Mouse (Mus musculus) B cell, adult 2 months (primary cell): ENCODE results near the gene Ube2s.
"Not testable (repeated sequence)": the region's sequence is repeated elsewhere in the genome, so short reads cannot be mapped to it uniquely, and the experiment has no call there.

Experiments
- DNase-seq, 2 experiments: peaks; one replicate each; pipeline ENCODE4 v3.0.0; 2022

The Ube2s gene

DNA sequence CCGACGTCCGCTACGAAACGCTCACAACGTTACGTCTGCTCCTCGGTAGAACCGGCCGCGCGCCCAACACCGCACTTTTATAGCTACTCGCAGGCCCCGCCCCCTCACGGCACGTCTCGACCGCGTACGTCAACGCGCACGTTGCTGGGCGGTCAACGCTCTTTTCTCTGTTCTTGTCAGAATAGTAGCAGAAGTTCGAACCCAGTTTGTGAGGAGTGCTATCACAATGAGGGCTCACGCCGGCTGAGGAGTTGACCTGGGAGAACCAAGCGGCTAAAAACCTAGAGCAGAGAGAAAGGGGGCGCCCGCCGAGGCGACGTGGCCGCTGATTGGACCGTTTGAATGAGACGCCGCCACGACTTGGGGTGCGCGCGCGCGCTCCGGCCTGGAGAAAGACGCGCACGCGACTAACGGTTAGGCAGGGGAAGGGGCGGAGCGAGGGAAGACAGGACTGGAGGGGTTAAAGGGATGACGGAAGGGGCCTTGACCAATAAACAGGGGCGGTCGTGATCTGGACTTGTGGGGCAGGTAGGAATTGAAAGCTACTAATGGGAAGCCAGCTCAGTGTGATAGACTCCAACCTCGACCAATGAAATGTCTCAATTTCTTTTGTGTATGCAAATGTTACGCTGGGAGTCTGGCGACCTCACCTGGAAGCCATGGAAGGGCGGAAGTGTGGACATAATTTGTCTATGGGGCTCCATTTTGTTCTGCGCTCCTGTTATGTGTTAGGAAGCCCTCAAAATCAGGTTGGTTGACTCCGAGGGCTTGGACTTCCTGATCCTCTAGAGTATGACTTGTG, at the start of gene Ube2s:
TSS of gene Ube2s (minus strand) at position 288 of the 802 bp plus-strand sequence.
- DNase-seq: peak; percentile 98

DNA sequence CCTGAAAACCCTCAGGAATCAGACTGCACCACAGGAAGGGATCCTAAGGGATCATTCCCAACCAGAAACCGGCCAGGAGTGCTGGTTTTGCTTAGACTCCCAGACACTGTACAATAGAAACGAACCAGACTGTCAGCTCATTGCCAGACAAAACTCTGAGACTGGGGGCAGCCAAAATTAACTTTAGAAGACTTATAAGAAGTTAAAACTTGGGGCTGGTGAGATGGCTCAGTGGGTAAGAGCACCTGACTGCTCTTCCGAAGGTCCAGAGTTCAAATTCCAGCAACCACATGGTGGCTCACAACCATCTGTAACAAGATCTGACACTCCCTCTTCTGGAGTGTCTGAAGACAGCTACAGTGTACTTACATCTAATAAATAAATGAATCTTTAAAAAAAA, 48.5 kb upstream of the Ube2s start:
- DNase-seq: not testable (repeated sequence)

DNA sequence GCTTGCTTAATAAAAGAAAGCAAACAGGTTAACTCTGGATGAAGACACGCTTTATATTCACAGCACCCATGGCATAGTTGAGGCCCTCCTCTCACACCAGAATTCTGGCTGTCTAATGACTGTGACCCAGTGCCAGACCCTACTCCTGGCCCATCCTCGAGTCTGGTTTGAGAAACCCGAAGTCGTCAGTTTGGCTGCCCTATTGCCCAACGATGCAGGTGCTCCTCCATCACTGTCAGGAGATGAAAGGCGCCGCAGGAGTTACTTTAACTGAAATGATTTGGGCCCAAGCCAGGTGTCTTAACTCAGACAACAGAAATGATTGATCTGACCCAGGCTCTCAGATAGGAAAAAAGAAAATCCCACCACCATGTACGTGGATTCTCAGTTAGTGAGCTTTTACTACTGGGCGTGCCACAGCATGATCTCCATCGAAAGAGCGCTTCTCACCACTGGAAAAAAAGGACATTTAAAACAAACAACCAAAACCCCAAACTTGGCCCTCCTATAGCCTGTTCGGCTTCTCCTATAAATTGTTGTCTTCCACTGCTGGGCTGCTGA, 47.1 kb upstream of the Ube2s start:
- no peak for DNase-seq

DNA sequence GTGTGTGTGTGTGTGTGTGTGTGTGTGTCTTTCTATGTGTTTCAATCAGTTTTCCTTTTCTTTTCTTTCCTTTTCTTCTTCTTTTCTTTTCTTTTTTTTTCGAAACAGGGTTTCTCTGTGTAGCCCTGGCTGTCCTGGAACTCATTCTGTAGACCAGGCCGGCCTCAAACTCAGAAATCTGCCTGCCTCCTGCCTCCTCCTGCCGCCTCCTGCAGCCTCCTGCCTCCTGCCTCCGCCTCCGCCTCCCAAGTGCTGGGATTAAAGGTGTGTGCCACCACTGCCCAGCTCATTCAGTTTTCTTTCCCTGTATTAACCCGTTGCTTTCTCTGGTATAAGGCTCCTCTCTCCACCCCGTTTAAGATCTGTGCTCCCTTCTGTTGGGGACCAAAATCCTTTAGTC, 44.9 kb upstream of the Ube2s start:
- no peak for DNase-seq

DNA sequence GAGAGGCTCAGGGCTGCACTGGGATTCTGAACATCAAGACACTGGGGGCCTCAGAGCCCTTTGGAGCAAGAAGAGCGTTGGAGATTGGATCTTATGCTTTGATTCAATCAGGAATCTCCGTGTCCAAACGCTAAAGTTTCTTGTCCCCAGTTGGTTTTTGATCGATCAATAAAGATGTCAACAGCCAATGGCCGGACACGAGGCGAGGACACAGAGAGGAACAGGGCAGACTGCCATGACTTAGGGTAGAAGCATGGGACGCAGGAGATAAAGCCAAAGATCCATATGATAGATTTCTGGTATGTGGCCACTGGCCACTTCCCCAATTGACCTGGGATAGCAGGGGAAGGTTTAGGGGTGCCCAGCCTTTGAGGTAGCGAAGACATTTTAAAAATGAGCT, 44.1 kb upstream of the Ube2s start:
- DNase-seq: no peak

DNA sequence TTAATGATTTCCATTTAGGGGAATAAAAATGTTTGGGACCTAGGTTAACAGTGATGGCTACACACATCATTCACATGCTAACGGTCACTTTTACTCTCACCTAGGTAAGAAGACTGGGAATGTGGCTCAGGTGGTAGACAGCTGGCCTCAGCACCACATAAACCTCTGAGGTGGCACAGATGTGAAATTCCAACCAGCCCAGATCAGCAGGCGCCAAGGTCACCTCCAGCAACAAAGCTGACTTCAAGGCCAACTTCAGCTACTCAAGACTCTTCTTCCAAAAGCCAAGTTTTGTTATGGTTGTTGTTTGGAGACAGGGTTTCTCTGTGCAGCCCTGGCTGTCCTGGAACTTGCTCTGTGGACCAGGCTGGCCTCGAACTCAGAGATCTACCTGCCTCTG, 41.2 kb upstream of the Ube2s start:
- DNase-seq: no peak

DNA sequence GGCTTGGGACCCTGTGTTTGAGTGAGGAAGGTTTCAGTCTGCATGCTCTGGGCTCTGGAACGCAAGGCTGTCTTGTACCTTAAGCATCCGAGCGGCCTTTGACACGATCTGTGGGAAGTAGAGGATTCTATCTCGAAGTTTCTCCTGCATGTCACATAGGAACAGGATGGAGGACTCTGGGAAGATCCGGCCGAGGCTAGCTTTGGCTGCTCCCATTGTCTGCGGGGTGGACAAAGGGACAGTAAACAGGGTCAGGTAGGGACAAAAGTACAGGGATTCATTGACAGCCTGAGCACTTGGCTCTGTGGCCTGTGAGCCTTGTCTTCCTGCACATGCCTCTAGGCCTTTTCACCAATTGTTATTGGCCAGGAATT, 38.9 kb upstream of the Ube2s start:
- no peak for DNase-seq

DNA sequence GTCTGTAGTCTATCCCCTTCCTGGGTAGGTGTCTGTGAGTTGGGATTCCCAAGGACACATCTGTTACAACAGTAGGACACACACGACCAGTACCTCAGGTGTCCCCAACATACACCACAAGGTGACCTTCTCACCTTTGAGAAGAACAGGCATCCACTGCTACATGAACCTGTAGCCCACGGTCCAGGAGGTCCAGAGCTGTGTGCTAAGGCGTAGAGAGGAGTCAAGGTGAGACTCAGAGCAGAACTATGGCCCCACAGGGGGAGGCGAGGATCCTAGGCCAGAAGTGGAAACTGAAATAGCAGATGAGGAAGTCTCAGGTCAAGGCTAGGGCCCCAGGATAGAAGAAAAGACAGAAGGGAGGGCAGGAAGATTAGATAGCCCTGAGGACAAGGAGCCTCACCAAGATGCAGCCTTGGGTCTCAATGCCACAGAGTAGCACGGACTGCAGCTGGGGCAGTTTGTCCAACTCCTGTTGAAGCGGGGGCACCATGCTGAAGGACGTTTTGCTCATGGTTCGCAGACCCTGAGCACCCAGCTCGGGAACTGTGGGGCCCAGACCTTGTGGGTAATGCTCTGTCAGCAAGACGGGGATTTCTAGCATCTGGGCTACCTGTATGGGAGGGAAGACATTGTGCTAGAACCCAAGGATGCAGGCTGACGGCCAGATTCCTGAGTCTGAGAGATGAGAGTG, 38.4 kb upstream of the Ube2s start:
- DNase-seq: no peak

DNA sequence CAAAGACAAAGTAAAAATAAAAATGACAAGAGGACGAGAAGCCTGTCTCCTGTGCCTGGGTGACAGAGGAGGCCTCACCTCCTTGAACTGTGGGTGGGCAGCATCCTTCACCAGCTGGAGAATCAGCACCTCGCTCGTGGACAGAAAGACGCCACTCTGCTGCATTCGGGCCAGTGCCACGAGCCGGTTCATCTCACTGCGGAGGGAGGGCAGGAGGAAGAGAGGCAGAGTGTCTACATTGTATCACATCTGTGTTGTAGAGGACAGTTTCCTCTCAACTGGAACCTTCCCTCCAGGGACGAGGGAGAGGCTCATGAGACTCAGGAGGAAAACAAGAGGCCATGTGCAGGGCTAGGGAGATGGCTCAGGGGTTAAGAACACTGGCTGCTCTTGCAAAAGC, 37.0 kb upstream of the Ube2s start:
- no peak for DNase-seq

DNA sequence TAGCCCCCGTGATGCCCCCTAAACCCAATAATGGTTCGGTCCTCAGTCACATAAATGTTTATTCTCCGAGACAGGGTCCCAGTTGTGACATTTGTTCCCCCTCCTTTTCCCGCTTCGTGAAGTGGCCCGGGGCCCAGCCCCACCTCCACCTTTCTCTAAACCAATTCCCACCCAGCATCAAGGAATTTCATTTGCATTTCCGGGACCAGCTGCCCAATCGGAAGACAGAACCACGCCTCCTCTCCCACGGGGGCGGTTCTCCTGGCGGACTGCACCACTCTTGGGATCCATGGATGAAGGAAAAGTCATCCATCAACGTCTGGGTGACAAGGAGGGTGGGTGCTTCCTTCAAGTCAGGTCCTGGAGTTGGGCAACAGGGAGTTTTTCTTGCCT, 32.5 kb upstream of the Ube2s start:
- DNase-seq: no peak

DNA sequence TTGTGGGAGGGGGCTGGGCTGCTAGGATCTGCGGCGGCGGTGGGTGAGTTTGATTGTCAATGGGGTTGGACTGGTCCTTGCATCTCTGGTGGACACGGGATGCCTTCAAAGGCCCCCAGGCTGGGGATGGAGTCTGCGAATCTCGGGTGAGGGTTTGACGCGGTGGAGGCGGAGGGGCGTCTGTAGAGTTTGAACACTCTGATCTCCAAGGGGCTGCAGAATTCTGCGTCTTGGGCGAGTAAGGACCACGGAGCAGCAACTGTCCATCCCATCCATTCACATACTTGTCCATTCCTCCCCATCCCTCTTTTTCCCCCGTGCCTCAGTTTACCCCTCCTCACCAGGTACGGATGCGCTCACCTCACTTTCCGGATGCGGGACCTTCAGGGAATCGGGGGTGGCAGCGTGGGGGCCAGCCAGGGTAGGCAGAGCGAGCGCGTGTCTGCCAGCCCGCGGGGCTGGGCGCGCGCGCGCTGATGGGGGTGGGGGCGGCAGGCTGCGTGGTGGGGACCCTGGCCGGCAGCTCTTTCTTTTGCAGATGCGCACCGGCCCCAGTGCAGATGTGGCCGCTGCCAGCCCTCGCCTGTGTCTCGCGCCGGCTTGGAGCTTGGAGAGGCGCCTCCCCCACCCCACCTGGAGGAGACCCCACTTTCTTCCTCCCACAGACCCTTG, 32.0 kb upstream of the Ube2s start, which contains the start of gene Shisa7:
TSS of gene Shisa7 (minus strand) at position 452 of the 672 bp plus-strand sequence.
- no peak for DNase-seq

DNA sequence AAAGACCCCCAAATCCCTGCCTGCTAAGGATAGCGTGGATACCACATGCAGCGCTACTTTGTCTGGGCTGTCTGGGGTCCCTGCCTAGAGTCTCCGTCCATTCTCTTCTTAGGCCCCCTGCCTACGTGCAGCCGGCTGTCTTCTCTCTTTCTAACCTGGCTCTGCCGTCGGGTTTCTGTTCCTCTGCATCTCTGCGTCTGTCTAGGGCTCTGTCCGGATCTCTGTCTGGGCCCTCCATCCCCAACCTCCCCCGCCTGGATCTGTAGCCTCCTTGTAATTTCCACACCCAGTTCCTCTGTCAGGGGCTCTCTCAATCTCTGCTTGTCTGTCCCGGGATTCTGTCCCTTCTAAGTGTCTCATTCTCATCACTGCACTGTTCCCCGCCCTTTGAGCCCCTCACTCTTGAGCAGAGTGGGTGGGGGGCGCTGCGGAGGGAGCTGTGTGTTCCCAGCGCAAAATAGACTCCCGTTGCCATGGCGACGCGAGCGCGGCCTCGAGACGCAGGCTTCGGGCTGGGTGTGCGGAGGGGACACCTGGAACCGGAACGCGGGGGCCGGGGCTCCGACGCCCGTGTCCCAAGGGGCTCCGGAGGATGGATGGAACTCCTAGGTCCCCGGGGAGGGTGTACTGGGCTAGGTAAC, 31.3 kb upstream of the Ube2s start:
- DNase-seq: no peak

DNA sequence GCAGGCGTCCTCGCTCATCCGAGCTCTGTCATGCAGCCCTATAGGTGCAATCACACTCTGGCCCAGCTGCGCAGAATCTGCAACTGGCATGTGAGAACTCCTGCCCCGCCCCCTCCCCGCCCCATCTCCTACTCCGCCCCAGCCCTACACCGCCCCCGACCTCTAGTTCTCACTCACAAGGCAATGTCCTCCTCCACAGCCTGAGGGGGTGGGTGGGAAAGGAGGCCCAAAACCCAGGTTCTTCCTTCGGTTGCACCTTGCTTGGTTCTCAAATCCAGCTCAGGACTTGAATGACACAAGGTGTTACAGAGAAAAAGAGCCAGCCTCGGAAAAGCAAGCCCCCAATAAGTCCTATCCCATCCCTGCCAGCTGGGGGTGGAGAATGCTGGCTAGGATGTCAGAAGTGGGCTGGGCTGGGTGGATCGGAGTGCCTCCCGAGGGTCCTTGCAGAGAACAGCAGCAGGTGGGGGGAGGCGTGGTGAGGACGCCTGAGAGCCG, 30.3 kb upstream of the Ube2s start:
- DNase-seq: no peak

DNA sequence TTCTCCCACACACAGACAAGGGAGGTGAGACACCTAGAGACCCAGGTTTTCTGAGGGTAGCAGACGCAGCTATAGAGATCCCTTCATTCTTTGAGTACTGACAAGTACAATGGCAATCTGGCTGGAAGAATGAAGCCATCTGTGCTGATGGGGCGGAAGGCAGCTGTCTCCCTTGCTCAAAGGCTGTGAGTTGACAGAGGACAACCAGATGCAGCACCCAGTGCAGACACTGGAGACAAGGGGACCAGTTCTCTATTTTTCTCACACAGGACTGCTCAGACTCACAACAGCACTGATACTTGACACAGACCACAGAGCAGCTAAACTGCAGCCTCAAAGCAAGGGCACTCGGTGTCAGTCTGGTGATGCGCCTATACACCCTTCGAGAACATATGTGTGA, 29.7 kb upstream of the Ube2s start:
- no peak for DNase-seq

DNA sequence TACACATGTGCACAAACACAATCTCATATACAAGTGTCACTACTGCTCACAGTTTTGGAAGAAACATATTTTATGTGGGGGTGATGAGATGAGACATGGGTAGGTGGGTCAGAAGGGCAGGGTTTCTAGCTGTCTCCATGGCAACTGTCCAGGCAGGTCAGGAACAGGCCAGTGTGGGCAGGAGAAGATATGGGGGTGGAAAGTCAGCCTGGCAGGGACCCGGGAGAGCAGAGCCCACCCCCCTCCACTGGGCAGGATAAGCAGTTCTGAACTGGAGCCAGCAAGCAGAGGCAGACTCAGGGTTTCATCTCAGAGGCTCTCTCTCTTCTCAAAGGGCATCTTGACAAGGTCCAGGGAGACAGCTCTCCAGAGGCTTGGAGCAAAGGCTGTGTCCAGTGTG, 25.2 kb upstream of the Ube2s start:
- no peak for DNase-seq

DNA sequence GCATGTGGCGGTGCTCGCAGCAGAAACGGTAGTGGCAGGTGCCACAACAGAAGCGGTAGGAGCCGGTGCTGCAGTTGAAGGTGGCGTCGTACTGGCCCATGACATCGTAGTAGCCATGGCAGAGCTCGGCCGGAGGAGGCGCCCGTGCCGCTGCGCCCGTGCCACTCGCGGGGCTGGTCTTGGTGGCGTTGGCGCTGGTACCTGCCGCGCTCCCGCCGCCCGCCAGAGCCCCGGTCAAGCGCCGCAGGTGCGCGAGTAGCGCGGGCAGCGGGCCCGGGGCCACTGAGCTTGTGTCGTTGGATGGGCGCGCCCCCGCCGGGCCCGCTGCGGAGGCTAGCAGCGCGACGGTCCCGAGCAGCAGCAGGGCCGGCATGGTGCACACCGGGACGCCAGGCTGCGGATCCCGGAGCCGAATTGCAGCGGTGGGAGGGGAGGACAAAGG, 24.0 kb upstream of the Ube2s start:
- DNase-seq: peak; percentile 76 to 79

DNA sequence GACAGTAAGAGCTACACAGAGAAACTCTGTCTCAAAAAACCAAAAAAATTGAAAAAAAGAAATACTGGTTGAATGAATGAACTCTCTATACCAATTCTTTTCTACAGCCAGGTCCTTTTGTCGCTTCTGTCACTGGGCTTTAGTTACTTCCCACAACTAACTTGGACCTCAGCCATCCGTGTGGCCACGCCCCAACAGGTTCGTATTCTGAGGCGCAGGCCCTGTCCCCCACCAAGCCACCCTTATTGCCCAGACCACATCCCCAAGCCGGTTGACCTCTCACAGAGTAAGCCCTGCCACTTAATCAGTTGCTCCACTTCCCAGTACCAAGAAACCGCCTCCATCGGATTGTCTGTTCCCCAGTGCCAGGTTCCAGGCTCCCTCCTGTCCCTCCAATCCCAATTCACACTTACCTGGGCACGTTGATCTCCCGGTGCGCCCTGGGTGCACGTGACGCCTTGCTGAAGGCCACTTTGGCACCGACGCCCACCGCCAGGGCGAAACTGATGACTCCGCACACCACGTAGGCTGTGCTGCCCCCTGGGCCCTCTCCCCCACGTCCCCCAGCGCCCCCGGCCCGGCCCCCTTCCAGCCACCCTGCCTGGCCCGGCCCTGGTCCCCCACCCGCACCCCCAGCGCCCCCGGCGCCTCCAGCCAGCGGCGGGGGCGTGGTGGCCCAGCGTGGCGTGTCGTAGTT, 23.4 kb upstream of the Ube2s start:
- peak; percentile 34 to 35 for DNase-seq

DNA sequence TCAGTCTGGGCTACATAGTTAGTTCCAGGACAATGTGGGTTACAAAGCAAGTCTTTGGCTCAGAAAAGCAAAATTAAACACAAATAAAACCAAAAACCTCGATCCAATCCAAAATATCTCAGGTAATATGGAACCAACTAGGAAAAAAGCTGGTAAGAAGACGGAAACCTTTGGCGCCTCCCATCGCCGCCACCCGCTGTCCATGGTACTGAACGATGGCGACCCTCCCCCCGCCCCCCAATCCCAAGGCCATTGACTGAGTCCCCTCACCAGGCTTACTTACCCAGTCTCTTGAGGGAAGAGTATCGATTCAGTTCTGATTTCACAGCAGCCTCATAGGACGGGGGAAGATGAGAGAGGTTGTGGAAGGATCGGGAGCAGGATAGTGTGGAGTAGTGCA, 18.1 kb upstream of the Ube2s start:
- no peak for DNase-seq

DNA sequence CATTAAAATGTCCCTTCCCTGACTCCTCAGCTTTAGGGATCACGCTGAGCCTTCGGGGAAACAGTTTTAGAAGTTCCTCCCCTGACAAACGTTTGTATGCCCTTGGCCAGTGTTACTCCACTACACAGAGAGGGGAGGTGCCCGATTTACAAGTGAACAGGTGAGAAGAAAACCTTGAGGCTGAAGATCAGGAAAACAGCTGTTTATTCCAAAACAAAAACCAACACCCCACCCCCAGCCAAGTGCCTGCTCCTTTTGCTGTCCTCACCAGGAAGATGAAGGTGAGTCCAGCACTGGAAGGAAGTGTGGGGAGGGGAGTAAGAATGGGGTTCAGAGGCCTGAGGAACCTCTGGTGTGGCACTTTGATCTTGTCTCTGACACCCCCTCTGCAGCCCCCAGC, 13.0 kb upstream of the Ube2s start:
- DNase-seq: no peak

DNA sequence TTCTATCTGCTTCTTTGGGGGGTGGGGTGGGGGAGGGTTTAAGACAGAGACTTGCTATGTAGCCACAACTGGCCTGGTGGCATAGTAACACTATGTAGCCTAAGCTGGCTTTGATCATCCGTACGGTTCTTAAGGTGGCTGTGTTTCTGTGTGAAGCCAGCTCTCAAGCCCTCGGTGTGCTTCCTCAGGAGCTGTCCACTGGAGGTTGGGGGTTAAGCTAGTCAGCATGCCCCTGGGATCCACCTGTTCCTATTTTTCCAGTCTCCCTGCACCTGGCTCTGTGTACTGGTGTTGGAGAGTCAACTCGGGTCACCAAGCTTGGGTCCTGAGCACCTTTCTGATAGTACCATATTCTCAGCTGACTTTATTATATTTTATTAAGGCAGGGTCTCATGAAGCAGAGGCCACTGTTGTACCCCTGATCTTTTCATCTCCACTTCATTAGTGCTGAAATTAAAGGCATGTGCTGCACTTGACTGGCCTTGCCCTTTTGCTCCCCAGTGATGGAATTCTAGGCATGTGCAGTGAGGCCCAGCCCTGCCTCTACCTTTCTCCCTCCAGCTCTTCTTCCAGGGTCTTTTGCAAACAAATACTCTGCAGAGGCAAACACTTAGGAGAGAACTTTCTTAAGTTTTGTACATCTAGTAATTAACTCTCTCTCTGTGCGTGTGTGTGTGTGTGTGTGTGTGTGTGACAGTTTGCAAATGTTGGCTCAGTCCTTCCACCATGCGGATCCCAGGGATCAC, 9.9 kb upstream of the Ube2s start:
- no peak for DNase-seq

DNA sequence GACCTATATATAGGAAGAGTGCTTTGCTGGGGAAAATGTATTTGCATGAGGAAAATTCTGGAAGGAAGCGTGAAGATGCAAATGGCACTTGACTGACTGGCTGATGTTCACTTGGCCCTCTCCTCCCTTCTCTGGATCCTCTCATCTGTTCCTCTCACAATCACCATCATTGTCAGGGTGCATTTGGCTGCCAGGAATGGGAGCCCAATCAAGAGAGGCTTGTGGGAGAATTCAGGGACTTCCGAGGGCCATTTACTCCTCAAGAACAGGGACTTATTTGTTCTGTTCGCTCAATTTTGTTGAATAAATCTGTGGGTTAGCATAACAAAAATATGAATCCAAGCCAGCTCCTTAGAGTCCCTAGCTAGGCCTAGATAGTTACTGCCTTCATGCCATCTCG, 9.3 kb upstream of the Ube2s start:
- no peak for DNase-seq
